Mouse (Mus musculus) ovary, postnatal 36 days (tissue): ENCODE data around the gene Rere.
A peak's percentile ranks its signal among the peaks of the same experiment; 100 is the strongest.

Experiments used
- DNase-seq: peaks from one replicate; pipeline ENCODE4 v3.0.0; 2022; ENCODE audit warnings: low spot score, mixed read lengths

Gene Rere

DNA sequence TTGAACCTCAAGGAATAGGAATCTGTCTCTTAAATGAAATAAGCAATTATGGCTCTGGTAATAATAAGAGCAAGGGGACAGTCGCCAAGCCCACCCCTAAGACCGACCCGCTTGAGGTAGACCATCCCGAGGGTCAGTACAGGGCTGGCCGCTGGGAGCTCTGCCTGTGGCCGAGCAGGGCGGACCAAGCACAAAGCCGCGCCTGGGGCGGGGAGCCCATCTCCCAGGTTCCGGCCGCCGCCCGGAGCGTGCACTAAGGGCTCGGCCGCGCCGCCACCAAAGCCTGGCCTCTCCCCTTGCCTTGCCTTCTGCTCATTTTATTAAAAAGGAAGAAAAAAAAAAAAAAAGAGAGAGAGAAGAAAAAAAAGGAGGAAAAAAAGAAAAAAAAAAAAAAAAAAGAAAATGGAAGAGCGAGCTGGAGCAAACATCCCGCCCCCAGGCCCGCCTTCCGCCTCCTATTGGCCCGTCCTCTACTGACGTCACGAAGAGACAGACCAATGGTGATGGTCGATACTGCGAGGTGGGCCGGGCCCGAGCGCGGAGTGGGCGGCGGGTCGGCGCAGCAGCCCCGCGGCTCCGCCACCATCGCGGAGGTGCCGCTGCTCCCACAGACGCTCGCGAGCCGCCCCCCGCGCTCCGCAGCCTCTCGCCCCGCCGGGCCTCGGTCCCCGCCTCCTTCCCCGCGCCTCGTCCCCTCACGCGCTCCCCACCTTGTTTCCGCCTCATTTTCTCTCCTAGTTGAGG, at the start of gene Rere:
Rere (plus strand) TSS at position 629 of the 744 bp plus-strand sequence.
- DNase-seq, result peak; percentile 98

DNA sequence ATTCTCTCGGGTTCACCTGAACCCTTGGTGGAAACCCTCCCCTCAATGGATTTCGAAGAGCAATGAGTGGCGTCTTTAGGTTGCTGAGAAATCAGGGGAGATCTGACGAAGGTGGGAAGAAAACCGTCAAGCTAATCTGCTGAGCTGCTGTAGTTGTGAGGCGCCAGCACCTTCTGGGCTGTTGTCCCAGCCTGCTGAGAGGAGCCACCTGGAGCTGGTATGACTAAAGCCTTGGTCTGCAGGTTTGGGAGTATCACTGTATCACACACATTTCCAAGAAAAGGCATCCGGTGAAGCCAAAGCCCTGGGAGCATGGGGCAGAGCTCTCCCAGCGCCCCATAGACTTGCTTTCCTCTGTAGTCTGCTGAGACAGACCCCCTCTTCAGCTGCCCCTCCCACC, 49.6 kb upstream of the Rere start:
- DNase-seq, result no peak

DNA sequence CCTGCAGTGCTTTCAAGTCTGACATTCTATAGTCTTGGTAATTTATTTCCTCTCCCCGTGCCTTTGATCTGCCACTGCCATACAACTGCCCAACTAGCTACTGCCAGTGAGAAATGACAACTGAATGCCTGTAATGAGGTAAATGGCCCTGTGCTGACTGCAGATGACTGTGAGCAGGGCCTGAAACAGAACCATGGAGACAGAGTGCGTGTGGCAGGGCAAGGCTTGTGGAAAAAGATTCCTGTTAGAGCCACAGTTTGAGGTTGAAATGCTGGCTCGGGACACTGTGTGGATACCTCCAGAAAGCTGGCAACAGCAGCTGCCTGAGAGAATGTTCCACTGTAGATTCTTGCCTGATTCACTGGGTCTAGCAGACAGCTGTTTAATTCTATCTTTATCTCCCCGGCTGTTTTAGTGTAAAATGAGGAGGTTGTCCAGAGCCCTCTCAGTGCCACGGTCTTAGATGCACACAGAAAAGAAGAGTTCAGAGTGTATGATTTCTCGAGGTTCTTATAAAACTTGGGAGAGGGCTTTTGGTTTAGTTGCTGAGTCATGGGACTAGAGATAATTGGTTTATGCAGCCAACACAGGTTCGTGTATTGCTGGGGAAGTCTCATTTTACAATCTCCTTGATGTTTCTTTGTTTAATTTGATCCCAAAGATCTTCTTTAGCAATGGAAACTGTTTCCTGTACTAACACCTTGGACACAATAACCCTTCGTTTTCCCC, 46.7 kb upstream of the Rere start:
- no peak for DNase-seq

DNA sequence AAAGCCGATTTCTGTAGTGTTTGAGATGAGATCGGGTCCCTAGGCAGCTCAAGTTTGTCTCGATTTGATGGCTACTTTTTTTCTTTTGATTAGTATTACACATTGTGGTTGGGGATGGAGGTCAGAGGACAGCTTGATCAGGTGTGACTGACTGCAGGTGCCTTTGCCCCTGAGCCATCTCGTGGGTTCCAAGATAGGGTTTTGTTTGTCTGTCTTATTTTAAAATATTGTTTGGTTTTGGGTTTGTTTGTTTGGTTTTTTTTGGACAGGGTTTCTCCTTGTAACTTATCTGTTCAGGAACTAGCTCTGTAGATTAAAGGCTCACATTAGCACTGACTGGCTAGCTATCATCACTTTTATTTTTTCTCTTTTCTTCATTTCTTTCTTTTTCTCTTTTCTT, 45.9 kb upstream of the Rere start:
- no peak for DNase-seq

DNA sequence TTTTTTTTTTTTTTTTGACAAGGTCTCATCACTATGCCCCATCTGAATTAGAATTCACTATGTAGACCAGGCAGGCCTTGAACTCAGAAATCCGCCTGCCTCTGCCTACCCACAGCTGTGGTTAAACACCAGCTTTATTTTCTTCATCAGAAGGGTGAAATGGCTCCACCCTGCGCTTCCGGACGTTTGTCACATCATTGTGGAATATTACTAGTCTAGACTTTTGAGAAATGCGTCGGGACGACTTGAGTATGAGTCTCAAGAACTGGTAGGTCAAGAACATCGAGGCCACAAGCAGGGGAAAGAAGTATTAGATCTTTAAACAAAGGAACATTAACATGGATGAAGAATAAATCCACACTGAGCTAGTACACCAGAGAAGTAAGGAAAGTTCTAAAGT, 45.4 kb upstream of the Rere start:
- DNase-seq, result no peak

DNA sequence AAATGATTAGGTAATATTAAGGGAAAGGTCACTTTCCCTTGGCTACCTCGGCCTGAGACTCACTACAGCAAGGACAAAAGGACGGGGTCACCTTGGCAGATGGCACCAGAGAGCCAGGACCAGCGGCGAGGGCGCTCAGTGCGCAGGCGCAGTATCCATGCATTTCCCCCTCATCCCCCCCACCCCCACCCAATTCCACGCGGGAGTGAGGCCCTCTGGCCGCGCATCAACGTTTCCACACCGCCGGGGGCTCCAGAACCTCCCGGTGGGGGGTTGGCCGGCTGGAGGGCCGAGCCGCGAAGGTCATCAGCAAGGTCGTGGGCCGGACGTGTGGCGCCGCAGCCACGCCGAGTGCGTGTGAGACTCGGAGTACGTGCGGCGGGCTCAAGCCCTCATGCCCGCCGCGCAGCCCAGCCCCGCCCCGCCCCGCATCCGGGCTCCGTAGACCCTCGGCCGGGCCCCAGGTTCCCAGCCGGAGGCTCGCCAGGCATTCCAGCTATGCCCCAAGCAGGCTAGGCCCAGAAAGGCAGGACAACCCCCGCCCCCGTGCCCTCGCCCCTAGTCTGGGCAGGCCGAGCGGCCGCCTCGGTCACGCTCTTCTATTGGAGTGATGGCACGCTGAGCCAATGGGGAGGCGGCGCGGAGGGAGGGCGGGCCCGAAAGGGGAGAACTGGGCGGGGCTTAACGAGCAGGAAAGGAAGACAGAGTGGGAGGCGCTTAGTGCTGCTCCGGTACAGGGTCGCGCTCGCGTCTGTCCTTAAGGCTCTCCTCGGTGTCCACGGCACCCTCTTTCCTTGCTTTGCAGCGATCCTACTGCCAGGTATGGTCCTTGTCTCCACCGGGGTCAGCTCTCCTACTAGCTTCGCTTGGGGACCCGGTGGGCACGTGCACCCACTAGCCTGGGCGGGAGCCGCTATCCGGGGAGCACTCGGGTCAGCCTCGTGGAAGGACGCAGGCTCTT, 44.6 kb upstream of the Rere start, which contains the start of gene Eno1:
Eno1 (plus strand) TSS at position 201 of the 961 bp plus-strand sequence.
- DNase-seq, result peak; percentile 96

DNA sequence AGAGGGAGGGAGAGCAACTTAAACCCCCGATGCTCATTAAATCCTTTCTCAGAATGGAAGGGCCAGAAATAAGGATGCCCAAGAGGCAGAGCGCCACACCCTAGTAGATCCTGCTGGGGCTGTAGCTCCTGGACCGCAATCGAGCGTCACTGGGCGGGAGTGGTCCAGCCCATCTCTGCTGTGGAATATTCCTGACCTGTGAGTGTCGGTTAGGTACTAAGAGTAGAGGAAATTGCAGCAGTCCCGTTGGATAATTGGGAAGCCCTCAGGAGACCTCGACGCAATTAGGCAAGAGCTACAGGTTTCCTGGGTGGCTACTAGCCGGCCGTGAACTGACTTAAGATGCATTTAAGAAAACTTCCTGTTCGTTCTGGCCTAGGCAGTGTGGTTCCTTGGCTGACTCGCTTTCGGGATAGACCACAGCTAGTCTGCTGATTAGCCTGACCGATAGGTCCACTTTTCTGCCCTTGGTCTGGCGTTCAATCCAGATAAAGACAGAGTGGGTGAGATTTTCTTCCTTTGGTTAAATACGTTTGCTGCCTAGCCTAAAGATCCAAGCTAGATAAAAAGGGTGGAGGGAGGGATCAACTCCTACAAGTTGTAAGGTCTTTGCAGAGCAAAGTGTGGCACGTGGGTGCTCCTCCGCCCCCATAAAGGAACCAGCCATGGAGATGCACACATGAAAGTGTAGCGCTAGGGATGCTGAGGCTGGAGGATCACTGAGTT, 43.6 kb upstream of the Rere start:
- DNase-seq, result no peak

DNA sequence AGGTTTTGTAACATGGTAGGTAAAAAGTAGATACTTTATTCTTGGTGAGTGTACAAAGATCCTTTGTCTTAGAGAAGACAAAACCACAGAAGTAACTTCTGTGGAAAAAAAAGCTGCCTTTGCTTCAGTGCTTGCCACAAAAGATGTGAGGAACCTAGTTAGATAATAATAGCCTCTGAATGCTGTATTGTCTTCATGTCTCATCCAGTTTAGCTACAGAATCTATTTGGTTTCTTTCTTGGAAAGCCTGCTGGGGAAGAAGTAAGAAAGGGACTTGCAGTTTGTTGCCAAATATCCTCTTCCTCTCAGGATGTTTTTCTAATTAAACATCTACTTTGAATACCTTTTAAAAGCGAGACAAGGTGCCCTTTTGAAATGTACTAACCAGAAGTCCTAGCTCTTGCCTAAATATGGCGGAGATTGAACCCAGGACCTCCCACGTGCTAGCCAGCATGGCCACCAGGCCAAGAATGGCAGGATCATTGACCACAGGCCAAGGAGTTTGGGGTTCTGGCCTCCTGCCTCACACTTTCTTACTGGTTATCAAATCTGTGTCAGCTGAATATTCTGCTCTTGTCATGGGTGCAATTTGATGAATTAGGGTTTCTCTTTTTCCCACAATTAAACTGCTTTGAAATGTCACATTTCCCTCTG, 42.9 kb upstream of the Rere start:
- DNase-seq, result no peak

DNA sequence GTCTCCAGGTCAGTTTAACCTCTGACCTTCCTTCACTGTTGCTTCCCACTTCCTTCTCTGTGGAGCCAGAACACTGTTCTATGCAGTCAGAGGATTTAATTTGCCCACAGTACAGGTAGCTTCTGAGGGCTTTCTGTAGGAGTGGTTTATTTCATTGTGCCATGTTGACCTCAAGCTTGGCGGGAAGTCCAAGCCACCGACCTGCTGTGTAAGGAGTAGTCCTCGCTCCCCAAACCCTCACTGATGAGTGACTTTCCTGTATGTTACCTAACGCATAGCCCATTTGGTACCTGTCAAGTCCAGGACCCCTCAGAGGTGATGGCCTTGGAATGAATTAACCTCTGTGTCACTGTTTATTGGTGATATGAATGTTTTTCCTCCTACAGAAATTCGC, 42.4 kb upstream of the Rere start:
- no peak for DNase-seq

DNA sequence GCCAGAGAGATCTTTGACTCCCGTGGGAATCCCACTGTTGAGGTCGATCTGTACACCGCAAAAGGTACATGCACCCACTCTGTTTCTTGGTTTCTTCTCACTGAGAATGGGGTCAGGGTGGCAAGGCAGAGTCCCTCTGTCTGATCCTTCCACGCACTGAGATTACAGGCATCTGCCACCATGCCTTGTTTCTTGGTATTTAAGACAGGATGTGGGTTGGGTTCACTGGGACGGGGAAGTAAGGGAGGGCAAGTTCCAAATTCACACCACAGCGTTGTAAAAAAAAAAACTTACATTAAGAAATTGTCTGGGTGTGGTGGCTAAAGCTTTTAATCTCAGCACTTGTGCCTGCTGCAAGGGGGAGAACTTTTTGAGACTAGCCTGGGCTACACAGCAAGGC, 41.9 kb upstream of the Rere start:
- no peak for DNase-seq

DNA sequence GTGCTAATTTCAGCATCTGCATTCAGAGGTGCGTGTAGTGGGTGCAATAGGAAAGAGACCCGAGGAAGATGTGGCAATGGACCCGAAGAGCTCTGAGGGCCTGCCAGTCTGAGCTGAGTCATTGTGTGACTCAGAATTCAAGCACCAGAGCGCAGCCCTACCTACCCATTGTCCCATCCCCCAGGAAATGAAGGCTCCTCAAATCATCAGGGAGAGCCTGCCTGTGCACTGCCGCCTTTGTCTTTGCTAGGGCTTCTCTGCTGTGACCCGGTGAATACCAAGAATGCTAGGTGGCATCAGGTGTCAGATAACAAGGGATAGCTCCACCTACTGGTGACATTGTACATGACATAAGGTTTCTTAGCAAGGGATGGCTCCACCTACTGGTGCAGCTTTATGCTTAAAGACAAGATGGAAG, 41.5 kb upstream of the Rere start:
- peak; percentile 51 for DNase-seq

DNA sequence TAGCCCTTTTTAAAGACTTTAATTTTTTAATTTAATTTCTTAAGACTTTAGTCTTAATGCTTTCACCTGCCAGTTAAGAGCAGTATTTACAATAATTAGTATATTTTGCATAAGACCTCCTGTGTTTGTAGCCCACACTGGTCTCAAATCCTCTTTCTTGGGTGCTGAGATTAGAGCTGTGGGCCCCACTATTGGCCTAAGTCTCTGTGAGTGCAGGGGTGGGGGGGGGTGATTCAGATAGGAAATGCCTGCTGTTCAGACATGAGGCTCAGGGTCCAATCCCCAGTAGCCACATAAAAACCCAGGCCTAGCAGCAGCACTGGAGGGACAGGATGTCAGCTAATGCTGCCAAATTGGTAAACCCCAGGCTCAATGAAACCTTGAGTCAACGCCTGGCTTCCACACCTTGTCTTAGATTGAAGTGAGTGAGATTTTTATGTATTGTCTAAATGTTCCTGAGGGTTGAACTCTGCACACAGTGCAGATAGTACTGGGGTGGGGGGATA, 41.0 kb upstream of the Rere start:
- no peak for DNase-seq

DNA sequence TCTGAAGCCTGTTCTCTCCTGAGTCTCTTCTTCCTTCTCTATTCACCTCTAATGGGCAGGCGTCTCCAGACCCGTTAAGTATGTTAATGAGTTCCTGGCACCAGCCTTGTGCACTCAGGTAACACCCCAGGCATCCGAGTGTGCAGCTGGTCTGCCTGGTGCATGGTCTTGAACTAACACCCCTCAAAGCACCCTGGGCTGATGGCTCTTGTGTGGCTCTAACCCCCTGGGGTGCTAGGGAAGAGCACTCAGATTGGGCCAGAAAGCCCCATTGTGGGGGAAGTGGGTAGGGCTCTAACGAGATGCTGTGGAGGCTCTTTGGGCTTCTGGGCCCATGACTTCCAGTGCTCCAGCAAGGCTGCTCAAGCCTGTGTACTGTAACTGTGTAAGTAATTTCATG, 39.7 kb upstream of the Rere start:
- no peak for DNase-seq

DNA sequence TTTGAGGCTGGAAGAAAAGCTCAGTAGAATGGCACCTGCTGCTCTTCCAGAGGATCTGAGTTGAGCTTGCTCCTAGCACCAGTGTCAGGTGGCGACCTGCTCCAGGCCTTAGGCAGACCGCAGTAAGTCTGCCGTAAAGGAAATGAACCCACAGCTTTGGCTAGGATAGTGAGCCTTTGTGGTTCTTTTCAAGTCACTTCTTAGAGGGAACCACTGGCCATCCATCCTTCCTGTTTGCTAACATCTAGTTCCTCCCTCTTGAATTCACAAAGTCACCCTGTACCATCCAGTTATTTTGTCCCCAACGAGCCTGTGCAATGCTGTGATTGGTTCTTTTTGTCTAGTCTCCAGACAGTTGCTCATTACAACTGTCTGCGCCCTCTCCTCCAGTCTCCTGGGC, 38.7 kb upstream of the Rere start:
- DNase-seq, result no peak

DNA sequence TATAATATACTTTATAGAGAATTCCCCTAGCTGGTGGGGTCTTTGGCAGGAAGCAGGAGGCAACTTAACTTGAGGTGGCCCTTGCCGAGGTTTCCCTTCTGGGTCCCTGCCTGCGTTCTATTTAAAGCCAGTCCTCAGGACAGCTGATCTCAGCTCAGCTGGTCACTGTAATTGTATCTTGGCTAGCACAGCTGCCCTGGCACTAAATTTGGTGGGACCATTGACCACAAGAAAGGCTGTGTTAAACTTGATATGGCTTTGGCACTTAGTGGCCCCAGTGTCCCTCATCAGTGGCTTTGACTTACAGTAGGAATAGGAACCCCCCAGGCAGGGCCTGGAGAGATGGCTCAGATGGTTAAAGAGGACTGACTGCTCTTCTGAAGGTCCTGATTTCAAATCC, 35.6 kb upstream of the Rere start:
- DNase-seq, result no peak

DNA sequence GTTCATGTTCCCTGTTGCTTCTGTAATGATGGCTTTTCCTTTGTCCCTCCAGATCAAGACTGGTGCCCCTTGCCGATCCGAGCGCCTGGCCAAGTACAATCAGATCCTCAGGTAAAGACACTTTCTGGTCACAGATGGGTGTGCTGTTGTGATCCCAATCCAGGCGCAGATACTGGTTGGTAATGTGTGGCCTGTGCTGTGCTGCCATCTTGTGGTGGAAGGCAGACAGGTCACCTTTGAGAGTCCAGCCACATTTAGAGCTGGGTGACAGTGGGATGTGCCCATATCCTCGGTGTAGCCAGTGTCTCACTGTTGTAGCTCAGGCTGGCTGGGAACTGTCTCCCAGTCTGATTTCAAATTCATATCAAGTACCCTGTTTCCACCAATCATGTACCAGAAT, 33.4 kb upstream of the Rere start:
- DNase-seq, result peak; percentile 59

DNA sequence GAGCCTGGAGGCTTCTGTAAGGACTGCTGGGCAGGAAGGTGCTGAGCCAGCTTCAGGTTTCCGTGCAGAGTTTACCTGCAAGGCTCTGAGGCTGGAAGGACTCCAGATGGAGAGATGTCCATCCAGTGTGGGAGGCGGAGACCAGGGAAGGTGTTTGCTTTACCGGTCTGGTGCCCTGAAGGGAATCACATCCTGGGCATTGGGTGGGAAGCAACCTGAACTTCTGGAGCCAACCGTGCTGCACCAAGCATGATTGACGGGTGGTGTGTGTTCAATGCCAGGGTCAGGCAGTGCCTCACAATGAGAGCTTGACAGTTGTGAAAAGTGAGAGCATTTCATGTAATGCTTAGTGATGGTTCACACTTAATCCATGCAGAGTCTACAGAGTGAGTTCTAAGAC, 32.5 kb upstream of the Rere start:
- DNase-seq, result no peak

DNA sequence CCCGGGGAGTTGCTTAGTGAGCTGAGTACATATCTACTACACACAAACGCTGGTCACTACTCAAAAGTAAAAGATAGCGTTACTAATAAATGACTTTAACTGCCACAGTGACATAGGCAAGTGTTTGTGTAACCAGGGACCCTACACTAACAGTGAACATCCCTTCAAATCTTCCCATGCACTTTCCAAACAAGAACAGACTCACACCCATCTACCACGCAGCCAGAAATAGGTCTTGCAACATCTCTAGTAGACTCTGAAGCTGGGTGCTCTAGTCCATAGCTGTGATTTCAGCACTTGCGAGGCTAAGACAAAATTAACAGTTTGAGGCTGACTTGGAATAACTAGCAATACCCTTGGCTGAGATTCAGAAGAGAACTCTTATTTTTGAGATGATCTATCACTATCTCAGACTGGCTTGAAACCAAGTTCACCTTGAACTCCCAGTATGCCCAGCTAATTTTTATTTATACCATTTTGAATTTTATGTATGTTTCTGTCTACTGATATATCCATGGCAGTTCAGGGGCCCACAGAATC, 31.6 kb upstream of the Rere start:
- DNase-seq, result no peak

DNA sequence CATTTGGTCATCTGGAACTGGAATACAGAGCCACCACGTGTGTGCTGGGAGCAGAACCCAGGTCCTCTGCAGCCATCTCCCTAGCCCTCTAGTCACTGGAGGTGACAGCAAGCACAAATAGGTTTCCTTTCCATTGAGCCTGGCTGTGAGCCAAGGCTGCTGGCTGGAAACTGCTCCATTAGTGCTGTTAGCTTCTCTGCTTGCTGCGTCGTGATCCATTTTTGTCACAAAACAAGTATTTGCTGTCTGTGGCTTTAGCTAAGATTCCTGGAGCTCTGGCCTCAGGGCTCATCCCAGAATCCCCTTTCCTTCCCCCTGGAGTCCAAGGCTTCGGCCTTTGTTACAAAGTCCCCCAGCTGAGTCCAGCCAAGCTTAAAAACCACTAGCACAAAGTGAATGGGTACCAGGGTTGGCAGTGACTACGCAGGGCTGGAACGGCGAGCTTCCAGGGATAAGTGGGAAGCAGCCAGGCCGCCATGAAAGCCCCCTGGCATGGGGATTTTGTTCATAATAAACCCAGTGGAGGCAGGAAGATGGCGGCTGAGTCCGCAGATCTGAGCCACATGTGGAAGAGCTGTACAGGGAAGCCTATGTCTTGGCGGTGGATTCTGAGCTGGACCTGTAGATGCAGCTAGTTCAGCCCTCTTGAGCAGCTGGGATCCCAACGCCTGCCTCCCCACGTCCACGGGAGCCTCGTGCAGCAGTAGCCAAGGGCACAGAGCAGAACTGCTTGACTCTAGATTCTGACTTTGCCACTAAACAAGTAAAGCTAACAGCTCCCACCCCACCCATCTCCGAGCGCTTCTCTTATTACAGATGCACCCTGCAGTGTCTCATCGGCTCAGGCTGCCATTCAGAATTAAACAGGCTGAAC, 30.7 kb upstream of the Rere start:
- DNase-seq, result no peak

DNA sequence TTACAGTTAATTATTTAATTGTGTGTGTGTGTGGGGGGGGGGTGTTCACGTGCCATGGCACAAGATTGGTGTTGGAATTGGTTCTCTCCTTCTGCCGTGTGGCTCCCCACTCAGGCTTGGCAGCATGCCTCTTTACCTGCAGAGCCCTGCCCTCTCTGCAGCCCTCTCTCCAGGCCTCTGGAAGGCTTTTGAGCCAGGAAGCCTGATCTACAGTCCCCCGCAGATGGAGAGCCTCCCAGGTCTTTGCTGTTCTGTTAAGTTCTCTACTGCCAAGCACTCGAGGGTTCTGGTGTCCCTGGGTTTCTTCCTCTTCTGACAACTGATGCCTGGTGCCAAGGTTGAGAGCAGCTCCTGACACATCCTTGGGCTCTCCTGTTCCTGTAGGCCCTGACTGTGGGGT, 27.0 kb upstream of the Rere start:
- no peak for DNase-seq
